Comparison of ENCODE assay signal across 9 mouse cellular contexts in the genomic region with DNA sequence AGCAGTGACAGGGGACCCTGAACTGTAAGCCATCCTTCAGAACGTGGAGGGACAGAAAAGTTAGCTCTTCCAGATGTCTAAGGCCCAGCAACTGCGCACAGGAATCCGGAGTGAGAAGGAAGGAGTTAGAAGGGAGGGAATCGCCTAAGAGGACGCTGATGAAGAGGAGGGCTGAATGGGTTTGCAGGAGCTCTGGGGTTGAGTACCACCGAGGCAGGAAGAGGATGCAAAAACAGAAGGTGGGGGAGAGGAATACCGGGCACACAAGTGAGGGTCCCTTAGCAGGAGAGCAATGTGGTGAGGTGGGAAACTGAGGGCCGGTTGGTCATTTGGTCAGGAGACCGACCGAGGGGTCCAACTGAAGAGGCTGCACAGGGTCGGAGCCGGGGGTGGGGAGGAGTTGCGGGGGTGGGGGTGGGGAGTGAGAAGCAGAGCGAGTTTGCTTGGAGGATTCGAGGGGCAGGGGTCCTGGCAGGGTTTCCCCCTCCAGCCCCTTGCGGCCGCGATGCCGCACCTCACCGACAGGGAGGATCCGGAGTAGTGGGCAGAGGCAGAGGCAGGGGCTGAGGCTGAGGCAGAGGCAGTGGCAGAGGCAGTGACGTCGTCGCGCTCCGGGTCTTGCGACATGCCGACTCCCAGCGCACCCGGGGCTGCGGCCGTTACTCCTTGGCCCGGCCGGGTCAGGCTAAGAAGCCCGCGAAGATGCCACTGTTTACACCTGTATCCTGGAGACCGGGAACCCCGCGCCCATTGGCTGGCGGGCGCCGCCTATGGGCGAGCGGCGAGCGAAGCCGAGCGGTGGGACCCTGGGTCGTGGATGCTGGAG. TPM values are rescaled to one million over a fixed set of nuclear protein-coding genes. Genes with fewer than 3 reads are reported as not detected.
A peak's percentile ranks its signal among the peaks of the same experiment; 100 is the strongest.
DNase-seq lines count a peak whose midpoint lies in the region; ATAC-seq and TF ChIP-seq lines count a peak whose summit lies in the region.
"Had no signal": no experiment of that assay in that cellular context is flagged by ENCODE, and none has a peak within 500 bp of the region (broad histone marks: within the 10 kb centered on the region; RNA-seq: fewer than 3 reads in every experiment).

No protein-coding gene starts in this region.

- no peaks in the 10 kb centered on the region for H3K9me3 ChIP-seq in intestine, embryonic 16.5 days (ENCODE audit: control insufficient read depth, low read length)
- H3K9me3 ChIP-seq in limb, embryonic 14.5 days (ENCODE audit: control insufficient read depth, low read length) = no peaks in the 10 kb centered on the region
- no peaks in the 10 kb centered on the region for H3K9me3 ChIP-seq in midbrain, embryonic 14.5 days (ENCODE audit: control insufficient read depth, low read length)

- peaks cover 7% of the 10 kb centered on the region; the same call in 1 of the 2 replicates for H3K4me1 ChIP-seq in intestine, embryonic 16.5 days (ENCODE audit: control insufficient read depth, insufficient read depth, low read length)
- H3K4me1 ChIP-seq in limb, embryonic 14.5 days (ENCODE audit: control insufficient read depth, insufficient read depth, low read length) = no peaks in the 10 kb centered on the region
- no peaks in the 10 kb centered on the region; the same call in 1 of the 2 replicates for H3K4me1 ChIP-seq in midbrain, embryonic 14.5 days (ENCODE audit: control insufficient read depth, insufficient read depth, low read length)

- no peaks in the 10 kb centered on the region; the same call in 1 of the 2 replicates for H3K27me3 ChIP-seq in intestine, embryonic 16.5 days (replicated peaks; ENCODE audit: control insufficient read depth, insufficient read depth, low read length)
- 0 out of 2 replicates have a peak, but pooled peaks cover 3% of the 10 kb centered on the region for H3K27me3 ChIP-seq in limb, embryonic 14.5 days (ENCODE audit: control insufficient read depth, insufficient read depth, low read length)
- 0 out of 2 replicates have a peak, but pooled peaks cover 3% of the 10 kb centered on the region for H3K27me3 ChIP-seq in midbrain, embryonic 14.5 days (ENCODE audit: control insufficient read depth, insufficient read depth, low read length)

- 4% methylated on average over 44 of the region's 49 CpGs for WGBS in intestine, embryonic 16.5 days
- WGBS in limb, embryonic 14.5 days = 3% methylated on average over 46 of the region's 49 CpGs
- 3% methylated on average over 49 of the region's 49 CpGs for WGBS in midbrain, embryonic 14.5 days

- ATAC-seq in granulocyte monocyte progenitor cell, adult 5-6 weeks (replicated peaks; ENCODE audit: poor library complexity, severe bottlenecking) = peak; percentile 100
- peak; percentile 95 for ATAC-seq in intestine, embryonic 16.5 days
- peak; percentile 91 for ATAC-seq in limb, embryonic 14.5 days (ENCODE audit: low FRiP score, low read depth)
- peak; percentile 88 for ATAC-seq in midbrain, embryonic 14.5 days (ENCODE audit: low FRiP score, low TSS enrichment)

- H3K27ac ChIP-seq in intestine, embryonic 16.5 days (ENCODE audit: low read length) = no peak overlapping the region
- H3K27ac ChIP-seq in limb, embryonic 14.5 days (replicated peaks; ENCODE audit: low read depth, low read length) = no peak overlapping the region
- H3K27ac ChIP-seq in midbrain, embryonic 14.5 days (replicated peaks; ENCODE audit: low read depth, low read length) = no peak overlapping the region

- TF ChIP-seq POLR2A in limb, embryonic 14.5 days (IDR thresholded peaks at IDR 0.05; ENCODE audit: borderline replicate concordance, extremely low read depth, insufficient read depth, insufficient read length) = no peak

- H3K4me3 ChIP-seq in intestine, embryonic 16.5 days (ENCODE audit: low read length) = peak overlapping the region; percentile 52
- H3K4me3 ChIP-seq in limb, embryonic 14.5 days (replicated peaks; ENCODE audit: low read length) = peak overlapping the region; percentile 48
- peak overlapping the region; percentile 49 for H3K4me3 ChIP-seq in midbrain, embryonic 14.5 days (replicated peaks; ENCODE audit: low read depth, low read length)

- peak overlapping the region; percentile 92 for H3K4me2 ChIP-seq in intestine, embryonic 16.5 days (ENCODE audit: low read depth, low read length)
- H3K4me2 ChIP-seq in limb, embryonic 14.5 days (replicated peaks; ENCODE audit: low read depth, low read length, severe bottlenecking) = peak overlapping the region; percentile 88
- peak overlapping the region; percentile 82 for H3K4me2 ChIP-seq in midbrain, embryonic 14.5 days (ENCODE audit: low read length)

- peak; percentile 95 for DNase-seq in heart, adult 11 months
- DNase-seq in heart, adult 8-10 months (ENCODE audit: low spot score) = no peak
- DNase-seq in embryo, embryonic 10.5 days (ENCODE audit: low spot score) = peak; percentile 89
- peak; percentile 50 for DNase-seq in limb, embryonic 14.5 days (ENCODE audit: low spot score)
- peak; percentile 87 for DNase-seq in midbrain, embryonic 14.5 days
- peak; percentile 7 for DNase-seq in spleen, adult 12 weeks (ENCODE audit: low spot score)

- peak overlapping the region; percentile 43 for H3K9ac ChIP-seq in intestine, embryonic 16.5 days (ENCODE audit: low read depth, low read length)
- H3K9ac ChIP-seq in limb, embryonic 14.5 days (ENCODE audit: low read depth, low read length, severe bottlenecking) = peak overlapping the region; percentile 46
- peak overlapping the region; percentile 48 for H3K9ac ChIP-seq in midbrain, embryonic 14.5 days (replicated peaks; ENCODE audit: low read length)

- no peaks in the 10 kb centered on the region for H3K36me3 ChIP-seq in intestine, embryonic 16.5 days (ENCODE audit: control insufficient read depth, insufficient read depth, low read length)
- H3K36me3 ChIP-seq in limb, embryonic 14.5 days (ENCODE audit: control insufficient read depth, insufficient read depth, low read length) = no peaks in the 10 kb centered on the region
- H3K36me3 ChIP-seq in midbrain, embryonic 14.5 days (ENCODE audit: control insufficient read depth, insufficient read depth, low read length) = no peaks in the 10 kb centered on the region

RNA-seq across cellular contexts. Expression of a gene that starts 17.9 kb away (rescaled TPM):
- 100 to 1,000 TPM; 186 to 266 (median 222) TPM for total RNA-seq in heart, adult 8-10 months (2022)
- 317 and 338 TPM in 2 replicates for total RNA-seq in granulocyte monocyte progenitor cell, adult 5-6 weeks (2014; fragmentation: Nextera tagmentation)
- total RNA-seq in granulocyte monocyte progenitor cell, adult 5-6 weeks (2017) = 215 and 219 TPM in 2 replicates
- 588 and 626 TPM in 2 replicates for polyA plus RNA-seq in intestine, embryonic 16.5 days (2015; fragmentation: Nextera tagmentation; extraction: Ambion mirVana)
- 71.3 and 79.9 TPM in 2 replicates for polyA plus RNA-seq in limb, embryonic 14.5 days (2012; rRNA removed)
- polyA plus RNA-seq in limb, embryonic 14.5 days (2014; fragmentation: Nextera tagmentation; extraction: Ambion mirVana) = 132 and 134 TPM in 2 replicates
- 115 and 150 TPM in 2 replicates for polyA plus RNA-seq in midbrain, embryonic 14.5 days (2014; fragmentation: Nextera tagmentation; extraction: Ambion mirVana)

RNA-seq across cellular contexts. Expression of a gene that starts 28.4 kb away (rescaled TPM):
- 1 to 10 TPM; 2.3 to 3.5 (median 2.5) TPM for total RNA-seq in heart, adult 8-10 months (2022)
- not detected in 2 replicates for total RNA-seq in granulocyte monocyte progenitor cell, adult 5-6 weeks (2014; fragmentation: Nextera tagmentation)
- not detected in 2 replicates for total RNA-seq in granulocyte monocyte progenitor cell, adult 5-6 weeks (2017)
- polyA plus RNA-seq in intestine, embryonic 16.5 days (2015; fragmentation: Nextera tagmentation; extraction: Ambion mirVana) = 0.68 and 1.2 TPM in 2 replicates
- polyA plus RNA-seq in limb, embryonic 14.5 days (2012; rRNA removed) = 1.2 and 1.6 TPM in 2 replicates
- 0.87 and 1.4 TPM in 2 replicates for polyA plus RNA-seq in limb, embryonic 14.5 days (2014; fragmentation: Nextera tagmentation; extraction: Ambion mirVana)
- 1.0 and 1.2 TPM in 2 replicates for polyA plus RNA-seq in midbrain, embryonic 14.5 days (2014; fragmentation: Nextera tagmentation; extraction: Ambion mirVana)
- total RNA-seq: MEL had no signal
